Mouse (Mus musculus): ENCODE results near the gene Mrps5.

Mrps5 gene

GRCm38 (mm10) chr2:127619311-127619710 lies 32.3 kb downstream of the Mrps5 start:
- no peak for DNase-seq (ENCODE audit: low spot score in 2 of 2)

- DNase-seq (ENCODE audit: low spot score in 2 of 2), result no peak
Measured at GRCm38 (mm10) chr2:127622065-127622464, 35.0 kb downstream of the Mrps5 start.

- DNase-seq (ENCODE audit: low spot score in 2 of 2), result no peak
Measured at GRCm38 (mm10) chr2:127624786-127625185, 37.8 kb downstream of the Mrps5 start.

GRCm38 (mm10) chr2:127625659-127626058 lies 38.6 kb downstream of the Mrps5 start:
- no peak for DNase-seq (ENCODE audit: low spot score in 2 of 2)

DNA sequence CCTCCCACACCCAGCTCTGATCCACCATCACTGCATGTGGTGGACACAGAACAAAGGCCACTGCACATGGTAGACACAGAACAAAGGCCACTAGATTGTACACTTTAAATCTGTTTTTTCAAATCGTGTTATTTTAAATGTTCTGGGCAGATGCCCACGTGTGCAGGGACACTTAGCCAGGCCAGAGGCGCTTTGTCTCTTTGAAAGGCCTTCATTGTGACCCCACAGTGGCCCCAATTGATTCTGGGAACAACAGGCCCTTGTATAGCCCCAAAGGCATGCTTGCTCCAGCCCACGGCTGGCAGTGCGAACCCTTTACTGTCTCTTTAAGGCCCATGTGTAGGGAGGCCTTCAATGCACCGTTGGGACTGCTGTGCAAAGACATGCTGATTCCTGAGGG lies 40.3 kb downstream of the Mrps5 start:
- DNase-seq (ENCODE audit: low spot score in 2 of 2), result no peak

DNA sequence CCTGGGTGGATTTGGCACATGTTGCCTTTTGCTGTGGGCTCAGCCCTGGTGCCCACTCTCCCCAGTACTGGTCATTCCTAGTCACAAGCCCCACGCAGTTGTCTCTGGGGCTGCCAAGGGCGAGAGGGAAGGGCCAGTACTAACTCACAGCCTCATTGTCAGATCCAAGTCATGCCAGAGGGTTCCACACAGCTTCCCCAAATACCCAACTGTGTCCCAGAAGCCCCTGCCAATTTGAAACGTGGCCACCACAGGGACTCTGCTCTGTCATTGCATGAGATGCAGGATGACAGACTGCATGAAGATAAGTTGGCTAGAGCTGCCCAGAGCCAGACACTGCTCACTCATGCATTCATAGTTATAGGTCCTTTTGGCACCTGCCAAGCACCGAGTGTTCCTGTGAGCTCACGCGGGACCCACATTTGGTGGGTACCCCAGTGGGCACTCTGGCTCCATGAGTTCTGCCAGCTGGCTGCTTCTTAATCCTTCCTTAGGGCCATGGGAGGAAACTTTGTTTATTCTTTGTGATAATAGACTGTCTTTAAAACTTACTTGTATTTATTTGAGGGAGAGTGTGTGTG lies 41.1 kb downstream of the Mrps5 start:
- DNase-seq (ENCODE audit: low spot score in 2 of 2), result no peak

DNA sequence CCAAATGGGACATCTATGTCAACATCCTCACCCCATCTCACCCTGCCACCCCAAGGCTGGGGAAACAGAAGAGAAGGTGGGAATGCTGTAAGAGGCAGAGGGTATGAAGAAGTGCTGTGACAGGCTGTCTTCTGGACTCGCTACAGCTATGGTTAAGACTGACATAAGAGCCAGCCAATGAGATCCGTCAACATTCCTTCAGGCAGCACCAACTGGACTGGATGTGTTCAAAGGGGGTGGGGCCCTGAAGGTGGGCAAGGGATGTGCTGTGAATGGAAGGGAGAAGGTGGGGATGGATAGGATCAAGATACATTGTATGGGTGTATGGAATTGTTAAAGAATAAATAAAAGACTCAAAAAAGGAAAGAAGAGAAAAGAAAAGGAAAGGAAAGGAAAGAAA lies 45.6 kb downstream of the Mrps5 start:
- DNase-seq (ENCODE audit: low spot score in 2 of 2), result no peak

GRCm38 (mm10) chr2:127635581-127635980 lies 48.6 kb downstream of the Mrps5 start:
- no peak for DNase-seq (ENCODE audit: low spot score in 2 of 2)

DNA sequence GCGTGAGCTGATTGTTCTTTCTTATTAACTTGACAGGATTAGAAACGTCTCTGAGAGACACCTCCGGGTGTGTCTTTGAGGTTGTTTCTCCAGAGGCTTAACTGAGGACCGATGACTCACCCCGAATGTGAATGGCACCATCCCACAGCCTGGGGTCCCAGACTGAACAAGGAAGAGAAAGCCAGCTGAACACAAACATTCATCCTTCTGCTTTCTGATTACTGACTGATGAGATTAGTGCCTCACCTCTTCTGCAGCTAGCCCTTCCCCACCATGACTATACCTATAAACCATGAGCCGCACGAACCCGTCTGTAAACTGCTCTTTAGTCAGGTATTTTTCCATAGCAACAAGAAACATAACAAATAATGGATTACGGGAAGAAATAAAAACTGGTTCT lies 52.0 kb downstream of the Mrps5 start:
- DNase-seq (ENCODE audit: low spot score in 2 of 2), result no peak

DNA sequence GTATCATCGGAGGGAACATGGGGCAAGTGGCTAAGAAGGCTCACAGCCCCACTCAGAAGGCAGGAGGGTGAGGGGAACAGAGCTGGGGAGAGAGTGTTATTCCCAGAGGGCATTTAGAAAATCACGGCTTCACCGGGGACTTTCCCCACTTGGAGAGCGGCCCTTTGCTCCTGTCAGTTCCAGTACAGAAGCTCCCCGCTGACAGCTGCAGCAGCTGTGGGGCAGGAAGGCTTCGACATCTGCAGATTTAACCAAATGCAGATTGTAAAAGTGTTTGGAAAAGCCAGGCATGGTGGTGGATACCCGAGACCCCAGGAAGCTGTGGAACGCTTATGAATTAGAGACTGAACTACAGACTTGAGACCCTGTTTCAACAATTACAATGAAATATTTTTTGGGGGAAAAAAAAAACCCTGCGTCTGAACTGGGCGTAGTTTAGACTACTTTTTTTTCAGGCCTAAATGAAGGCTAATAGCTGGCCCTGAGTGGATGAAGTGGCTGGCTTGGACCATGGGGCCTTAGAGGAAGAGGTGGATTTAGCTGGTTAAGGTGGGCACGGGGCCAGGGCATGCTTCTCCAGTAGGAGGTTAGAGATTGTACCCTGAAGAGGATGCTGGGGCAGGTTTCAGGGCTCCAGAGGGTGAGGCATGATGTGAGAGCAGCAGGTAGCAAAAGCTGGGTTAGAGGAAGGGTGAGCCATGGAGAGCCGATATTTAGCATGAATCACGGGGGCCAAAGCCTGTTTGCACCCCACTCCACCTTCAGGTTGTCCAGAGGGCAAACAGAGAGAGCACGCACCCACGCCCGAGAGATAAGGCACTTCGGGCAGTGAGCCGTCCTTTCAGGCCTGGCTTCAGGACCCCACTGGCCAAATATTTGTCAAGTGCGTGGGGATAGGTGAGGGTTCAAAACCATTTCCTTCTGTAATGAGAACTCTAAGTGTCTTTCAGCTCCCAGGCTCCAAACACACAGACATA lies 57.0 kb downstream of the Mrps5 start:
- DNase-seq (ENCODE audit: low spot score in 2 of 2), result no peak

DNA sequence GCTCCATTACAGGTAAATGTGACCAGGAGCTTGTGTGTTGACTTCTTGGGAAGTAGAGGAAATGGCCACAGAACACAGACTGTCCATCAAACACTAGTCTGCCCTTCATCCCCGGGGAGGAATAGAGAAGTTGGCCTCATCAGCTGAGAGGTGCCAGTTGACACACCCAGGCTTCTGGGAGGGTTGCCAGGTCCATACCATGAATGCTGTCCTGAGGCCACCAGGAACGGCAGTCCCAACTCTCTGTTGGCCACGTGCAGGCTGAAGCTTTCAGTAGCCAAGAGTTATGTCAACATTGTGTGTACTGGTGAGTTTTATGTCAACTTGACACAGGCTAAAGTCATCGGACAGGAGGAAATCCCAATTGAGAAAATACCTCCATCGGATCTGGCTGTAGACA lies 59.9 kb downstream of the Mrps5 start:
- DNase-seq (ENCODE audit: low spot score in 2 of 2), result no peak

- no peak for DNase-seq (ENCODE audit: low spot score in 2 of 2)
Measured at GRCm38 (mm10) chr2:127648145-127648544, 61.1 kb downstream of the Mrps5 start.

DNA sequence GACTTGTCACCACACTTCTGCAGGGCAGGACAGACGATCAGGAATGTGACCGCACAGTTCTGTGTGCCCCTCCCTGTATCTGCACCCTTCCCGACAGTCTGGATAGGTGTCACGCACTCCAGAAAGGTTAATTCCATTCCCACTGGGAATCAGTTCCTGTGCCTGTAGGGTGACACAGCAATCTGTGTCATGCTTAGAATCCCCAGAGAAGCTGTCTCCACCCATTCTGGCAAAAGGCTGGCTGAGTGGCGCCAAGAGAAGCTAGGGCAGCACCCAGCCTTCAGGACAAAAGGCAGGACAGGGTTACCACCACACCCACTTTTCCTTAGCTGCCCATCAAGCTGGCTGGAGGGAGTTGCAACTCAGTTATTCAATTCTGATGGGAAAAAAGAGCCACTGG lies 62.9 kb downstream of the Mrps5 start:
- no peak for DNase-seq (ENCODE audit: low spot score in 2 of 2)

DNA sequence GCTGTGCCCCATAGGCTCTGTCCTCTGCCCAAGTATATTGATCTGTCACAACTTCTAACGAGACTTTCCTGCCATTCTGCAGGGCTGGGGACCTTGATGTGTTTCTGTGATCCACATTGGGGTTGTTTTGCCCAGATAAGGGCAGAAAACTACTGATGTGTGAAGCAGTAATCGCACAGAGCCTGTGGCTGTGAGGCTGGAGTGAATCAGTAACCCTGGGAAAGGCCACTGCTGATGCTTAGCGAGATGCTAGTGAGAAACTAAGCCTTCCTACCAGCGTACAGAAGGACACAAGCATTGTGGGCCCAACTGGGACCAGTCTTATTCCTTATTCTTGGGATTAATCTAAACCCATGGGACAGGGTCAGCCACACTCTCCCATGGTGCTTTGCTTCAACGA lies 64.6 kb downstream of the Mrps5 start:
- no peak for DNase-seq (ENCODE audit: low spot score in 2 of 2)

GRCm38 (mm10) chr2:127652335-127652734 lies 65.3 kb downstream of the Mrps5 start:
- DNase-seq (ENCODE audit: low spot score in 2 of 2), result no peak

DNA sequence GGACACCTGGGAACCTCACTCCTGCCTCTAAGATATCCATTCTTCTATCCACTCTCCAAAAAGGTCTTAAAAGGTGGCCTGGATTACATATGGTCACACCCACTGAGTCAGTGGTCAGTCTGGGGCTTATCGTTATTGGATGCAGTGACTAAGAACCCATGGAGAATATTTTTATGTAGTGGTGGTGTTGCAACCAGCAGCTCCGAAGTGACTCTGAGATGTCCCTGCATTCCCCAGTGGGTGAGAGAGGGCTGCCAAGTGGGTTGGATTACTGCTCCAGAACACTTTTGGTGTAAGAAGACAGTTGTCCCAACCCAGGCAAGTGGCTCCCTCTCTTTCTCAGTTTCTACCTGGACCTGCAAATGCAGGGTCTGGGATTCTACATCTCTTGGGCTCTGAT lies 65.8 kb downstream of the Mrps5 start:
- DNase-seq (ENCODE audit: low spot score in 2 of 2), result no peak

GRCm38 (mm10) chr2:127654786-127655185 lies 67.8 kb downstream of the Mrps5 start:
- DNase-seq (ENCODE audit: low spot score in 2 of 2), result no peak

DNA sequence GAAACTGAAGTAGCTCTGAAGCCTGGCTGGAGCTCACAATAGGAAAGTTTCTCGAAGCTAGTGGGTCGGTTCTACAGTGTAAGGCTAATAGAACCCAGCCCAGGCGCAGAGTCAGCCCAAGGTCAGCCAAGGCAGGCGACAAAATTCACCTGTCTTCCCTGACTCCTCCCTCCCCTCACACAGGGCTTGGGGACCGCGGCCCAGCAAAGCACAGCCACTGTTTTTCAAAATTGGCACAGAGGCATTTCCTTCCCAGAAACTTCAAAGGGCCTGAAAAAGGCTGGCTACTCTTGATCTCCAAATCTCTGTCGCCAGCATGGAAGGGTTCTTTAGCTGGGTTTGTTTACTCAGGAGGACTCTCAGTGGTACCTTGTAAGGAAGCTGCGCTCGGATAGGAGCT lies 68.4 kb downstream of the Mrps5 start:
- DNase-seq (ENCODE audit: low spot score in 2 of 2), result no peak

GRCm38 (mm10) chr2:127656086-127656720 lies 69.2 kb downstream of the Mrps5 start, which contains the start of gene Mal:
TSS of gene Mal (minus strand) at chr2:127656695.
- no peak for DNase-seq (ENCODE audit: low spot score in 2 of 2)
